Mouse (Mus musculus) midbrain, embryonic 13.5 days (tissue): ENCODE data around the gene Nme3. TPM values are rescaled to one million over a fixed set of nuclear protein-coding genes. Genes with fewer than 3 reads are reported as not detected.

Experiments used
- ATAC-seq: fragments of 200-750 bp; cut with Nextera tagmentation; 2 replicates; pipeline ENCODE4 v1.8.0; 2017; ENCODE audit warnings: mild to moderate bottlenecking, moderate TSS enrichment, moderate library complexity
- H3K27ac ChIP-seq: fragments of 300-500 bp; sonication (generic); 2 replicates; pipeline ENCODE4 v1.5.1; 2015; ENCODE audit warnings: inconsistent platforms, mild to moderate bottlenecking, moderate library complexity
- H3K27me3 ChIP-seq: fragments of 300-500 bp; sonication (generic); 2 replicates; pipeline ENCODE4 v1.6.1; 2015; ENCODE audit warnings: mild to moderate bottlenecking, inconsistent platforms
- H3K36me3 ChIP-seq: fragments of 300-500 bp; sonication (generic); 2 replicates; pipeline ENCODE4 v1.6.1; 2015; ENCODE audit warnings: mild to moderate bottlenecking, inconsistent platforms
- H3K4me1 ChIP-seq: fragments of 300-500 bp; sonication (generic); replicated peaks from 2 replicates; pipeline ENCODE4 v1.6.1; 2015; ENCODE audit warnings: inconsistent platforms
- H3K4me2 ChIP-seq: fragments of 300-500 bp; sonication (generic); replicated peaks from 2 replicates; pipeline ENCODE4 v1.6.1; 2015; ENCODE audit warnings: moderate library complexity, mild to moderate bottlenecking, inconsistent platforms
- H3K4me3 ChIP-seq: fragments of 300-500 bp; sonication (generic); replicated peaks from 2 replicates; pipeline ENCODE4 v1.5.1; 2015; ENCODE audit warnings: mild to moderate bottlenecking, inconsistent platforms
- H3K9ac ChIP-seq: fragments of 300-500 bp; sonication (generic); replicated peaks from 2 replicates; pipeline ENCODE4 v1.6.1; 2015; ENCODE audit warnings: mild to moderate bottlenecking, inconsistent platforms
- H3K9me3 ChIP-seq: fragments of 300-500 bp; sonication (generic); 2 replicates; pipeline ENCODE4 v1.6.1; 2016; ENCODE audit warnings: mild to moderate bottlenecking, inconsistent platforms
- WGBS: fragments of 180-500 bp; shearing (Covaris S2); methylation state at CpG from one replicate; pipeline ENCODE4 v1.1.7; 2015; 5-methylcytosine and 5-hydroxymethylcytosine counted together
- polyA plus RNA-seq: library from polyadenylated mRNA; unstranded; fragments of >200 nt; fragmentation: Nextera tagmentation; extraction: Ambion mirVana; gene quantifications from 2 replicates; pipeline ENCODE4 v1.2.1, GENCODE M21; 2015

Gene Nme3
- polyA plus RNA-seq, 1 experiment from 2014 or later, result 76.8 TPM

- peaks cover 32% of the 10 kb centered on the region for H3K4me1 ChIP-seq
- peak overlapping the region; percentile 54 for H3K9ac ChIP-seq
- no peaks in the 10 kb centered on the region for H3K27me3 ChIP-seq
- H3K36me3 ChIP-seq, result peaks cover 42% of the 10 kb centered on the region
- peak overlapping the region; percentile 87 for H3K4me3 ChIP-seq
- no peak for ATAC-seq
- H3K4me2 ChIP-seq, result peak overlapping the region; percentile 90
- no peak overlapping the region for H3K27ac ChIP-seq
- WGBS, result 26% methylated on average over 22 of the region's 22 CpGs
- no peaks in the 10 kb centered on the region for H3K9me3 ChIP-seq
Observed at GRCm38 (mm10) chr17:24885356-24886133, 10.8 kb upstream of the Nme3 start.

- peak within 1 kb of the TSS; percentile 87 for H3K4me3 ChIP-seq
- H3K36me3 ChIP-seq, result peaks cover 50% of the 10 kb centered on the region
- under 1% methylated on average over 69 of the region's 69 CpGs for WGBS
- peak within 1 kb of the TSS; percentile 92 for H3K4me2 ChIP-seq
- H3K4me1 ChIP-seq, result peaks cover 32% of the 10 kb centered on the region
- H3K27me3 ChIP-seq, result no peaks in the 10 kb centered on the region
- H3K9ac ChIP-seq, result peak within 1 kb of the TSS; percentile 92
- no peaks in the 10 kb centered on the region for H3K9me3 ChIP-seq
- peak; percentile 97 for ATAC-seq
- peak within 1 kb of the TSS; percentile 81 for H3K27ac ChIP-seq
Observed at GRCm38 (mm10) chr17:24886134-24886931, 10.0 kb upstream of the Nme3 start, which contains the start of the genes Nubp2 and Spsb3. Nubp2 (minus strand) TSS chr17:24886349. Spsb3 (plus strand) TSS chr17:24886643.

- peaks cover 56% of the 10 kb centered on the region for H3K36me3 ChIP-seq
- ATAC-seq, result peak; percentile 51
- peak overlapping the region; percentile 92 for H3K4me2 ChIP-seq
- peak overlapping the region; percentile 81 for H3K27ac ChIP-seq
- H3K9ac ChIP-seq, result peak overlapping the region; percentile 92
- WGBS, result under 1% methylated on average over 18 of the region's 18 CpGs
- H3K27me3 ChIP-seq, result no peaks in the 10 kb centered on the region
- peak overlapping the region; percentile 87 for H3K4me3 ChIP-seq
- H3K9me3 ChIP-seq, result no peaks in the 10 kb centered on the region
- peaks cover 32% of the 10 kb centered on the region for H3K4me1 ChIP-seq
Observed at GRCm38 (mm10) chr17:24886932-24887271, 9.4 kb upstream of the Nme3 start.

GRCm38 (mm10) chr17:24887291-24888080 is 8.8 kb upstream of the Nme3 start:
- H3K36me3 ChIP-seq, result peaks cover 60% of the 10 kb centered on the region
- peaks cover 32% of the 10 kb centered on the region for H3K4me1 ChIP-seq
- ATAC-seq, result no peak
- H3K9ac ChIP-seq, result peak overlapping the region; percentile 92
- peak overlapping the region; percentile 81; the same call in 1 of the 2 replicates for H3K27ac ChIP-seq
- 70% methylated on average over 18 of the region's 18 CpGs for WGBS
- H3K27me3 ChIP-seq, result no peaks in the 10 kb centered on the region
- peak overlapping the region; percentile 92 for H3K4me2 ChIP-seq
- H3K4me3 ChIP-seq, result peak overlapping the region; percentile 87
- no peaks in the 10 kb centered on the region for H3K9me3 ChIP-seq

GRCm38 (mm10) chr17:24888862-24889261 is 7.4 kb upstream of the Nme3 start:
- no peaks in the 10 kb centered on the region for H3K27me3 ChIP-seq
- WGBS, result 94% methylated on average over 3 of the region's 3 CpGs
- H3K4me1 ChIP-seq, result peaks cover 39% of the 10 kb centered on the region
- ATAC-seq, result no peak
- peaks cover 60% of the 10 kb centered on the region for H3K36me3 ChIP-seq
- H3K4me3 ChIP-seq, result no peak overlapping the region
- no peaks in the 10 kb centered on the region for H3K9me3 ChIP-seq
- H3K9ac ChIP-seq, result no peak overlapping the region
- no peak overlapping the region for H3K27ac ChIP-seq
- no peak overlapping the region for H3K4me2 ChIP-seq

- 90% methylated on average over 19 of the region's 19 CpGs for whole genome bisulfite sequencing
- H3K36me3 ChIP-seq, result peaks cover 52% of the 10 kb centered on the region
- ATAC-seq, result no peak
Observed at GRCm38 (mm10) chr17:24890151-24891092, 5.9 kb upstream of the Nme3 start.

GRCm38 (mm10) chr17:24891321-24891720 is 5.0 kb upstream of the Nme3 start:
- Histone ChIP-seq H3K9ac (no peak overlapping the region), H3K4me3 (no peak overlapping the region), H3K27ac (no peak overlapping the region), H3K36me3 (peaks cover 52% of the 10 kb centered on the region), H3K4me1 (peaks cover 46% of the 10 kb centered on the region), H3K4me2 (no peak overlapping the region), H3K9me3 (no peaks in the 10 kb centered on the region), H3K27me3 (no peaks in the 10 kb centered on the region)
- WGBS, result 89% methylated on average over 13 of the region's 13 CpGs
- no peak for ATAC-seq

More at GRCm38 (mm10) chr17:24890151-24891092, 5.9 kb upstream of the Nme3 start:
- Histone ChIP-seq H3K27ac (no peak overlapping the region), H3K4me3 (no peak overlapping the region), H3K4me2 (no peak overlapping the region), H3K27me3 (no peaks in the 10 kb centered on the region), H3K9ac (no peak overlapping the region), H3K4me1 (peaks cover 41% of the 10 kb centered on the region), H3K9me3 (no peaks in the 10 kb centered on the region)

GRCm38 (mm10) chr17:24892785-24893184 is 3.5 kb upstream of the Nme3 start:
- no peak overlapping the region for H3K9ac ChIP-seq
- peaks cover 51% of the 10 kb centered on the region for H3K4me1 ChIP-seq
- no peak overlapping the region for H3K27ac ChIP-seq
- H3K9me3 ChIP-seq, result no peaks in the 10 kb centered on the region
- no peaks in the 10 kb centered on the region for H3K27me3 ChIP-seq
- no peak for ATAC-seq
- no peak overlapping the region for H3K4me2 ChIP-seq
- WGBS, result 87% methylated on average over 12 of the region's 12 CpGs
- H3K4me3 ChIP-seq, result no peak overlapping the region
- peaks cover 60% of the 10 kb centered on the region for H3K36me3 ChIP-seq

- H3K4me3 ChIP-seq, result no peak overlapping the region
- no peak for ATAC-seq
- 96% methylated on average over 2 of the region's 2 CpGs for WGBS
Observed at GRCm38 (mm10) chr17:24893276-24893675, 3.0 kb upstream of the Nme3 start.

GRCm38 (mm10) chr17:24894061-24894994 is 2.0 kb upstream of the Nme3 start:
- peak overlapping the region; percentile 95 for H3K9ac ChIP-seq
- H3K27me3 ChIP-seq, result no peaks in the 10 kb centered on the region
- H3K4me1 ChIP-seq, result peaks cover 46% of the 10 kb centered on the region
- WGBS, result 10% methylated on average over 31 of the region's 31 CpGs
- H3K4me2 ChIP-seq, result peak overlapping the region; percentile 90
- peak overlapping the region; percentile 89 for H3K4me3 ChIP-seq
- H3K27ac ChIP-seq, result peak overlapping the region; percentile 87
- no peaks in the 10 kb centered on the region for H3K9me3 ChIP-seq
- peaks cover 67% of the 10 kb centered on the region for H3K36me3 ChIP-seq
- ATAC-seq, result no peak; the same call in 1 of the 2 replicates

More at GRCm38 (mm10) chr17:24893276-24893675, 3.0 kb upstream of the Nme3 start:
- no peak overlapping the region for H3K27ac ChIP-seq
- H3K4me2 ChIP-seq, result no peak overlapping the region
- peaks cover 65% of the 10 kb centered on the region for H3K36me3 ChIP-seq
- H3K4me1 ChIP-seq, result peaks cover 51% of the 10 kb centered on the region
- no peaks in the 10 kb centered on the region for H3K27me3 ChIP-seq
- no peaks in the 10 kb centered on the region for H3K9me3 ChIP-seq
- no peak overlapping the region for H3K9ac ChIP-seq
